Mouse (Mus musculus) liver, embryonic 14.5 days (tissue): Measurements from ENCODE around the gene Rps6kb2. TPM values are rescaled to one million over a fixed set of nuclear protein-coding genes. Genes with fewer than 3 reads are reported as not detected.
A peak's percentile ranks its signal among the peaks of the same experiment; 100 is the strongest.

Experiments used
- ATAC-seq: fragments of 200-750 bp; cut with Nextera tagmentation; 2 replicates; pipeline ENCODE4 v1.8.0; 2017; ENCODE audit warnings: moderate number of reproducible peaks, mild to moderate bottlenecking, moderate library complexity; ENCODE audit not compliant: insufficient read depth
- DNase-seq, 3 experiments: peaks; one replicate each; pipeline ENCODE4 v3.0.0-alpha.2; 2012 to 2013; ENCODE audit warnings: low read depth in 3 of 3, low spot score in 3 of 3
- H3K27ac ChIP-seq: fragments of 300-500 bp; sonication (generic); 2 replicates; pipeline ENCODE4 v1.5.1; 2014; ENCODE audit warnings: moderate library complexity, mild to moderate bottlenecking, control low read depth, inconsistent platforms
- H3K27me3 ChIP-seq: fragments of 300-500 bp; sonication (generic); 2 replicates; pipeline ENCODE4 v1.6.1; 2014; ENCODE audit warnings: mild to moderate bottlenecking, low read length, moderate library complexity; ENCODE audit not compliant: control insufficient read depth, insufficient read depth
- H3K36me3 ChIP-seq: fragments of 300-500 bp; sonication (generic); replicated peaks from 2 replicates; pipeline ENCODE4 v1.6.1; 2014; ENCODE audit warnings: low read depth; ENCODE audit not compliant: control insufficient read depth, insufficient read depth
- H3K4me1 ChIP-seq, 2 experiments: fragments of 200-500 bp in 1 of 2; fragments of 300-500 bp in 1 of 2; sonication (generic) in 1 of 2; replicated peaks; 2 replicates each; pipeline ENCODE4 v1.6.1; 2012 to 2014; ENCODE audit warnings: antibody characterized with exemption in 1 of 2, inconsistent platforms in 1 of 2, low read length in 1 of 2; ENCODE audit not compliant: control insufficient read depth in 2 of 2, insufficient read depth in 2 of 2
- H3K4me2 ChIP-seq: fragments of 300-500 bp; sonication (generic); 2 replicates; pipeline ENCODE4 v1.6.1; 2014; ENCODE audit warnings: low read depth, mild to moderate bottlenecking, control low read depth, moderate library complexity
- H3K4me3 ChIP-seq, 2 experiments: fragments of 200-500 bp in 1 of 2; fragments of 300-500 bp in 1 of 2; sonication (generic) in 1 of 2; 2 replicates each; pipeline ENCODE4 v1.5.1; 2012 to 2014; ENCODE audit warnings: low read depth in 2 of 2, low read length in 2 of 2, mild to moderate bottlenecking in 2 of 2, control low read depth in 1 of 2, inconsistent platforms in 1 of 2, moderate library complexity in 1 of 2; ENCODE audit not compliant: insufficient read depth in 1 of 2
- H3K9ac ChIP-seq: fragments of 300-500 bp; sonication (generic); replicated peaks from 2 replicates; pipeline ENCODE4 v1.6.1; 2014; ENCODE audit warnings: mild to moderate bottlenecking, control low read depth, moderate library complexity
- H3K9me3 ChIP-seq: fragments of 300-500 bp; sonication (generic); 2 replicates; pipeline ENCODE4 v1.6.1; 2016; ENCODE audit warnings: low read length, mixed read lengths; ENCODE audit not compliant: control insufficient read depth
- CTCF ChIP-seq: IDR thresholded peaks from 2 replicates; pipeline ENCODE4 v1.5.1; 2016; ENCODE audit warnings: antibody characterized with exemption, low read depth, control low read depth
- EP300 ChIP-seq: IDR thresholded peaks from 2 replicates; pipeline ENCODE4 v1.6.1; 2016; ENCODE audit warnings: antibody characterized with exemption, low read depth
- WGBS: fragments of 180-500 bp; shearing (Covaris S2); extraction: QIAGEN DNeasy Blood & Tissue Kit; methylation state at CpG from one replicate; pipeline ENCODE4 v1.1.7; 2014; ENCODE audit not compliant: insufficient replicate concordance; 5-methylcytosine and 5-hydroxymethylcytosine counted together
- polyA plus RNA-seq, 2 experiments: library from polyadenylated mRNA; depleted of rRNA in 1 of 2; stranded (reverse) in 1 of 2; unstranded in 1 of 2; fragments of >200 nt; fragmentation: Nextera tagmentation in 1 of 2; extraction: Ambion mirVana in 1 of 2; gene quantifications; 2 replicates each; pipeline versions ENCODE4 v1.2.1 to v1.2.3; 2012 to 2014

Rps6kb2 gene
- polyA plus RNA-seq, 2 experiments = 19.2 to 19.9 TPM

DNA sequence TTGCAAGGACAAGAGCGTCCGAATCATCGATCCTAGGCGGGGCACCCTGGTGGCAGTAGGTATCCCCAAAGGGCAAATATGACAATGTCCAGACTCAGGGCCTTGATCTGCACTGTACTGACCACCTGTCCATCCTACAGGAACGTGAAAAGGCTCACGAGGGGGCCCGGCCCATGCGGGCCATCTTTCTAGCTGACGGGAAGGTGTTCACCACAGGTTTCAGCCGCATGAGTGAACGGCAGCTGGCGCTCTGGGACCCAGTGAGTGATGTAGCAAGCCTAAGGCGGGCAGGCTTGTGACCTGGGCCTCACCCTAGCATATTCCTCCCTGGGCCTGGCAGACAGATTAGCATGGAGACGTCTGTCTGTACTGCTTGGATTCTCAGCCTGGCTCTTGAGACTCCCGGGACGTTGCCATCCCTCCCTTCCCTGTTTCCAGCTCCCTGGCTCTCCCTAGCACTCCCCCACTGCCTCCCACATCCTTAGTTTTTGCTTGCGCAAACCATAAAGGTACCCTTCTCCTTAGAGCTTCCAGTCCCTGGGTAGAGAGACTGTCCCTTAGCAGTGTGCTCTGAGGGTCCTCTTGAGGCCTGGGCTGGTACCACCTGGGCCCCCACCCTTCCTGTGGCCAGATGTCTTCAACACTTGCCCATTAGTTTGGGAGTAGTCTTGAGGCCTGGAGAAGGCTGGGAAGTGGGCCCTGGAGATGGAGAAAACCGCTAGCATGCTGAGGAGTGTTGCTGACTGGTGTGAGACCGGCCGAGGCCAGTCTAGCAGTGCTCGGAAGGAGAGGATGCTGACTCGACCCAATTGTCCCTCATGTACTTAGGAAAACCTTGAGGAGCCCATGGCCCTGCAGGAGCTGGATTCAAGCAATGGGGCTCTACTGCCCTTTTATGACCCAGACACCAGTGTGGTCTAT, 12.3 kb downstream of the Rps6kb2 start:
- whole genome bisulfite sequencing = 85% methylated on average over 22 of the region's 22 CpGs
- H3K36me3 ChIP-seq = 0 out of 2 replicates have a peak, but pooled peaks cover 3% of the 10 kb centered on the region
- DNase-seq (no peak), ATAC-seq (no peak)
- no peak for TF ChIP-seq EP300
- no peak for TF ChIP-seq CTCF
- H3K4me1 ChIP-seq = peaks cover 4 to 12% of the 10 kb centered on the region in 2 experiments
- H3K4me2 ChIP-seq = no peak overlapping the region
- H3K27ac ChIP-seq = no peak overlapping the region
- H3K9ac ChIP-seq = no peak overlapping the region
- H3K27me3 ChIP-seq = no peaks in the 10 kb centered on the region
- H3K9me3 ChIP-seq = no peaks in the 10 kb centered on the region
- H3K4me3 ChIP-seq = no peak overlapping the region

DNA sequence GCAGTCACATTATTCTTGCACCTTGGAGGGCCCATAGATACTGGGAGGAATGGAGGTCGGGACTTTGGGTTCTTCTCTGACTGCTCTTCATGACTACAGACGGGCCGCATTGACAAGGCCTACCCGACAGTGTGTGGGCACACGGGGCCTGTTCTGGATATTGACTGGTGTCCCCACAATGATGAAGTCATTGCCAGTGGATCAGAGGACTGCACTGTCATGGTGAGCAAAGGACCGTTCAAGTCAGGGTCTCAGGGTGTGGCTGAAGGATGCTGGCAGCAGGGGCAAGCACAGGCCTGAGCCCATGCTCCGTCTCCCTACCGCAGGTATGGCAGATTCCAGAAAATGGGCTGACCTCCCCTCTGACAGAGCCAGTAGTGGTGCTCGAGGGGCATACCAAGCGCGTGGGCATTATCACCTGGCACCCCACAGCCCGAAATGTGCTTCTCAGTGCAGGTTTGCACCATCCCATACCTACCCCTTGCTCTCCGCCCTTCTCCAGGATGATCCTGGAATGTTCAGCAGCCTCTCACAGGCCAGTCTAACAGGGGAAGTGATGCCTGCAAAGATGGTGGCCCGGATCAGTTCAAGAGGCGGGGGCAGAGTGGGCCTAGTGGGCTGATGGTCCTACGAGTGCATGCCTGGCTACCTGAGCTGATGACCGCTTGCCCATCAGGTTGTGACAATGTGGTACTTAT, 13.2 kb downstream of the Rps6kb2 start:
- Histone ChIP-seq H3K9me3 (no peaks in the 10 kb centered on the region), H3K9ac (no peak overlapping the region), H3K27me3 (no peaks in the 10 kb centered on the region), H3K4me3 (no peak overlapping the region; a peak in 1 of 4 replicates), H3K4me1 (peaks cover 4 to 12% of the 10 kb centered on the region in 2 experiments), H3K36me3 (0 out of 2 replicates have a peak, but pooled peaks cover 3% of the 10 kb centered on the region), H3K4me2 (peak overlapping the region; percentile 88; the same call in 1 of the 2 replicates), H3K27ac (no peak overlapping the region)
- DNase-seq = no peak
- WGBS = 82% methylated on average over 17 of the region's 17 CpGs
- no peak for ATAC-seq
- TF ChIP-seq CTCF (no peak), EP300 (no peak)

DNA sequence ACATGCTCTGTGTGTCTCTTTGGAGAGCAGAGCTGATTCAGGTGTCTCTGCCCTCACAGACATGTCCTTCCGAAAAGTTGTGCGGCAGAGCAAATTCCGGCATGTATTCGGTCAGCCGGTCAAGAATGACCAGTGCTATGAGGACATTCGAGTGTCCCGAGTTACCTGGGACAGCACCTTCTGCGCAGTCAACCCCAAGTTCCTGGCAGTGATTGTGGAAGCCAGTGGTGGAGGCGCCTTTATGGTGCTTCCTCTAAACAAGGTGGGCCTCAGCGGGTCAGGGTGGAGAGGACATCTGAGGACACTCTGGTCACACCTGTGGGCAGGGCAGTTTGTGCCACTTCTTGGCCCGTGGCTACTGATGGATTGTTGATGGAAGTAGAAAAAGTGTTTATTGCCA, 13.9 kb downstream of the Rps6kb2 start:
- Histone ChIP-seq H3K4me1 (peaks cover 4 to 12% of the 10 kb centered on the region in 2 experiments), H3K36me3 (0 out of 2 replicates have a peak, but pooled peaks cover 3% of the 10 kb centered on the region), H3K9me3 (no peaks in the 10 kb centered on the region), H3K9ac (peak overlapping the region; percentile 91), H3K27ac (peak overlapping the region; percentile 70), H3K4me2 (peak overlapping the region; percentile 88), H3K4me3 (peak overlapping the region; percentile 78 to 94), H3K27me3 (no peaks in the 10 kb centered on the region)
- 68% methylated on average over 11 of the region's 11 CpGs for WGBS
- DNase-seq (no peak), ATAC-seq (no peak)
- TF ChIP-seq CTCF = no peak
- TF ChIP-seq EP300 = no peak

- Histone ChIP-seq H3K27ac (peak overlapping the region; percentile 70), H3K4me3 (peak overlapping the region; percentile 78 to 94), H3K4me2 (peak overlapping the region; percentile 88), H3K9ac (peak overlapping the region; percentile 91), H3K4me1 (peaks cover 4 to 12% of the 10 kb centered on the region in 2 experiments), H3K27me3 (no peaks in the 10 kb centered on the region), H3K36me3 (0 out of 2 replicates have a peak, but pooled peaks cover 3% of the 10 kb centered on the region), H3K9me3 (no peaks in the 10 kb centered on the region)
- ATAC-seq (peak; percentile 36; the same call in 1 of the 2 replicates), DNase-seq (no peak)
- TF ChIP-seq CTCF (no peak), EP300 (no peak)
- under 1% methylated on average over 8 of the region's 8 CpGs for WGBS
These were observed 14.3 kb downstream of the Rps6kb2 start for GRCm38 (mm10) chr19:4148819-4149218.

- Histone ChIP-seq H3K27me3 (no peaks in the 10 kb centered on the region), H3K27ac (peak within 1 kb of the TSS; percentile 70), H3K9me3 (no peaks in the 10 kb centered on the region), H3K4me3 (peak within 1 kb of the TSS; percentile 78 to 94), H3K4me2 (peak within 1 kb of the TSS; percentile 88), H3K4me1 (peaks cover 4 to 12% of the 10 kb centered on the region in 2 experiments), H3K9ac (peak within 1 kb of the TSS; percentile 91), H3K36me3 (0 out of 2 replicates have a peak, but pooled peaks cover 3% of the 10 kb centered on the region)
- peak; percentile 90 for ATAC-seq
- under 1% methylated on average over 29 of the region's 33 CpGs for WGBS
- no peak for TF ChIP-seq CTCF
- no peak for TF ChIP-seq EP300
- peak; percentile 77 to 83 (median 78) for DNase-seq
These were observed 14.7 kb downstream of the Rps6kb2 start, which contains the start of gene Coro1b for GRCm38 (mm10) chr19:4148491-4148806. Coro1b (plus strand) TSS chr19:4148619.
